In the genomic region with DNA sequence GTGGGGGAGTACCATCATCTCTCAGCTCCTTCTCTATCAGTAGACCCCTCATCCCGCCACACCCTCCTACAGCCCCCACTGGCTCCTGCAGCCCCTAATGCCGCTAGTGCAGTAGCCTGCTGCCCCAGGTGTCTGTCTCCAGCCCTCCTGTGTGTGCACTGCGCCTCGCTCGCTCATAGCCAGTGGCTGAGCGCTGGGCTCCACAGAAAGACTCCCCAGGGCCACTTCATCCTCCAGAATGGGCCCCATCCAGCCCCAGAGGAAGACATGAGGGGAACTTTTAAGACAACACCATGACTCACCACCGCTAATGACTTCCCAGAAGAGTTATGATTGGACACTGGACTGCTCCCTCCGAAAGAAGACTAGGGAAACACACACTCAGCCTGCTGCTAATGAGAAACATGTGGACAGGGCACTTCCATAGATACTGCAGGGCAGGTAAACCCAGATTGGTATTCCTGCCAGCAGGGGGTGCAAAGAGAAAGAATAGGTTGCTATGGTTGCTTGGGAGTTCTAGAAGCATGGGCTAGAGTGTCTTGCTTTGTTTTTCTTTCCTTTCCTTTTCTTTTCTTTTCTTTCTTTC, we compare ENCODE assay signal across 9 mouse cellular contexts. TPM values are rescaled to one million over a fixed set of nuclear protein-coding genes. Genes with fewer than 3 reads are reported as not detected.
DNase-seq lines count a peak whose midpoint lies in the region.
"Had no signal": no experiment of that assay in that cellular context is flagged by ENCODE, and none has a peak within 500 bp of the region (broad histone marks: within the 10 kb centered on the region; RNA-seq: fewer than 3 reads in every experiment).

No protein-coding gene starts in this region.

- 0 out of 2 replicates have a peak, but pooled peaks cover 10% of the 10 kb centered on the region for H3K27me3 ChIP-seq in heart, embryonic 10.5 days (ENCODE audit: insufficient read depth, poor library complexity, severe bottlenecking)

- 71% methylated on average over 8 of the region's 8 CpGs for WGBS in heart, embryonic 10.5 days

- no peak overlapping the region for H3K4me3 ChIP-seq in heart, embryonic 10.5 days
- H3K4me3 ChIP-seq: liver, embryonic 13.5 days had no signal

- no peaks in the 10 kb centered on the region for H3K36me3 ChIP-seq in heart, embryonic 10.5 days
- H3K36me3 ChIP-seq: liver, embryonic 13.5 days had no signal

- 0 out of 2 replicates have a peak, but pooled peaks cover 4% of the 10 kb centered on the region for H3K4me1 ChIP-seq in heart, embryonic 10.5 days
- H3K4me1 ChIP-seq: liver, embryonic 13.5 days had no signal

- H3K27ac ChIP-seq in heart, embryonic 10.5 days: no peak overlapping the region
- H3K27ac ChIP-seq: liver, embryonic 13.5 days had no signal

- peak; percentile 17 to 58 for DNase-seq in heart, adult 18-20 months
- no peak for DNase-seq in heart, embryonic 10.5 days (ENCODE audit: low spot score)
- DNase-seq in urinary bladder, postnatal 25 days (ENCODE audit: low spot score): peak; percentile 50
- DNase-seq in urinary bladder, postnatal 10 days (ENCODE audit: low spot score): no peak
- peak; percentile 52 to 55 for DNase-seq in kidney, postnatal 4 days
- DNase-seq in testis, postnatal 10 days (ENCODE audit: low spot score): peak; percentile 63
- DNase-seq in cerebellum, adult 11 months: no peak
- no peak for DNase-seq in gastrocnemius, adult 8-10 months (ENCODE audit: low spot score in 2 of 2)
- DNase-seq: liver, embryonic 13.5 days had no signal

- H3K9me3 ChIP-seq in heart, embryonic 10.5 days: no peaks in the 10 kb centered on the region; the same call in 1 of the 2 replicates
- H3K9me3 ChIP-seq: liver, embryonic 13.5 days had no signal

RNA-seq across cellular contexts. Expression of a gene that starts 15.5 kb away (rescaled TPM):
- total RNA-seq in heart, adult 18-20 months (2021): under 1 TPM in 1 of 2 experiments, not detected in 1; 0.08 TPM
- 0.06 and 0.11 TPM in 2 replicates for polyA plus RNA-seq in heart, embryonic 10.5 days (2016; fragmentation: Nextera tagmentation; extraction: Ambion mirVana)
- not detected for total RNA-seq in gastrocnemius, adult 8-10 months (2022)

RNA-seq across cellular contexts. Expression of a gene that starts 37.6 kb away (rescaled TPM):
- total RNA-seq in heart, adult 18-20 months (2021): 10 to 100 TPM; 81.8 to 82.3 TPM
- 183 and 245 TPM in 2 replicates for polyA plus RNA-seq in heart, embryonic 10.5 days (2016; fragmentation: Nextera tagmentation; extraction: Ambion mirVana)
- 10 to 100 TPM; 52.1 to 64.3 (median 60.7) TPM for total RNA-seq in gastrocnemius, adult 8-10 months (2022)

Comparison
In these comparisons a context has a peak if more than half of its experiments do, and no peak if none do; other contexts are left out.
1. DNase-seq: peak in heart, adult 18-20 months (2 of 2), urinary bladder, postnatal 25 days (single experiment), kidney, postnatal 4 days (2 of 2) and testis, postnatal 10 days (single experiment); none in heart, embryonic 10.5 days (single experiment), urinary bladder, postnatal 10 days (single experiment), cerebellum, adult 11 months (single experiment) and gastrocnemius, adult 8-10 months (0 of 2).